Mouse (Mus musculus) CH12.LX (cell line): ENCODE measurements around the gene Lin7c.

Experiments used
- CTCF ChIP-seq, 2 experiments: IDR thresholded peaks in 1 of 2; conservative IDR thresholded peaks in 1 of 2; 2 replicates each; pipeline ENCODE4 v1.5.1; 2011 to 2012; ENCODE audit warnings: low read depth in 2 of 2, low read length in 2 of 2, improper control_type of control experiment in 1 of 2, inconsistent platforms in 1 of 2, mild to moderate bottlenecking in 1 of 2, moderate library complexity in 1 of 2
- JUND ChIP-seq: conservative IDR thresholded peaks from 2 replicates; pipeline ENCODE4 v1.6.1; 2011; ENCODE audit warnings: low read depth, low read length, improper control_type of control experiment

- TF ChIP-seq JUND (no peak), CTCF (conservative IDR thresholded peaks at IDR 0.05 in 1 of 2, IDR thresholded peaks at IDR 0.05 in 1 of 2; ENCODE audit: low read depth in 2 of 2, low read length in 2 of 2) (peak in 1 of 2 experiments; percentile 41; a peak in 2 of 4 replicates)
These were observed 585 bp upstream of the Lin7c start for GRCm38 (mm10) chr2:109890068-109890467.
